Mouse (Mus musculus) intestine, embryonic 16.5 days (tissue): Measurements from ENCODE around the gene Entr1. TPM values are rescaled to one million over a fixed set of nuclear protein-coding genes. Genes with fewer than 3 reads are reported as not detected.

Experiments used
- ATAC-seq: fragments of 200-750 bp; cut with Nextera tagmentation; 2 replicates; pipeline ENCODE4 v1.8.0; 2017; ENCODE audit warnings: moderate TSS enrichment, moderate library complexity
- H3K27ac ChIP-seq: fragments of 300-500 bp; sonication (generic); 2 replicates; pipeline ENCODE4 v1.5.1; 2014; ENCODE audit warnings: mild to moderate bottlenecking, low read length
- H3K27me3 ChIP-seq: fragments of 300-500 bp; sonication (generic); replicated peaks from 2 replicates; pipeline ENCODE4 v1.6.1; 2014; ENCODE audit warnings: low read length, control low read depth, mixed read lengths; ENCODE audit not compliant: control insufficient read depth, insufficient read depth
- H3K36me3 ChIP-seq: fragments of 300-500 bp; sonication (generic); 2 replicates; pipeline ENCODE4 v1.6.1; 2014; ENCODE audit warnings: low read length, control low read depth; ENCODE audit not compliant: control insufficient read depth, insufficient read depth
- H3K4me1 ChIP-seq: fragments of 300-500 bp; sonication (generic); 2 replicates; pipeline ENCODE4 v1.6.1; 2014; ENCODE audit warnings: low read length, control low read depth, mixed read lengths; ENCODE audit not compliant: control insufficient read depth, insufficient read depth
- H3K4me2 ChIP-seq: fragments of 300-500 bp; sonication (generic); 2 replicates; pipeline ENCODE4 v1.6.1; 2014; ENCODE audit warnings: low read depth, low read length, control low read depth
- H3K4me3 ChIP-seq: fragments of 300-500 bp; sonication (generic); 2 replicates; pipeline ENCODE4 v1.5.1; 2014; ENCODE audit warnings: mild to moderate bottlenecking, low read length
- H3K9ac ChIP-seq: fragments of 300-500 bp; sonication (generic); 2 replicates; pipeline ENCODE4 v1.6.1; 2014; ENCODE audit warnings: low read depth, low read length
- H3K9me3 ChIP-seq: fragments of 300-500 bp; sonication (generic); 2 replicates; pipeline ENCODE4 v1.6.1; 2016; ENCODE audit warnings: low read length, control low read depth; ENCODE audit not compliant: control insufficient read depth
- WGBS: fragments of 180-500 bp; shearing (Covaris S2); extraction: QIAGEN DNeasy Blood & Tissue Kit; methylation state at CpG from one replicate; pipeline ENCODE4 v1.1.7; 2014; 5-methylcytosine and 5-hydroxymethylcytosine counted together
- polyA plus RNA-seq: library from polyadenylated mRNA; unstranded; fragments of >200 nt; fragmentation: Nextera tagmentation; extraction: Ambion mirVana; gene quantifications from 2 replicates; pipeline ENCODE4 v1.2.1, GENCODE M21; 2015

Entr1 gene
- polyA plus RNA-seq, 1 experiment from 2014 or later = 88.4 TPM

DNA sequence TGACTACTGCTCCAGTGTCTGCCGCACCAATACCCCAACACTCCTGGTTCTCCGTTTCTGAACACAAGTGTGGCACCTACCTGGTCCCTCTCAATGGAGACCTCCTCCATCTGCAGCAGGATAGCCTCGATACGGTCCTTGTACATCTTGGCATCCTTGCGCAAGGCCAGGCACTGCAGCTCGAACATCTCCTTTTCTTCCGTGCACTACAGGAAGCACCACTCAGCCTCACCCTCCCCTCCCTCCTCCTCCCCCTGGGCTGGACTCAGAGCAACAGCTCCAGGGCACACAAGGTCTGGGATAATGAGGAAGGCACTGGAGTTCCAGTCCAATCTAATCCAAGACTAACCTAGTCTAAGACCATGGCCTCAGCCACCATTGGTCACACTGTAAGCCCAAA, 32.4 kb downstream of the Entr1 start:
- no peak overlapping the region for H3K4me3 ChIP-seq
- no peak overlapping the region for H3K27ac ChIP-seq
- H3K4me2 ChIP-seq = no peak overlapping the region
- WGBS = 74% methylated on average over 7 of the region's 7 CpGs
- H3K36me3 ChIP-seq = no peaks in the 10 kb centered on the region
- H3K9me3 ChIP-seq = no peaks in the 10 kb centered on the region
- H3K27me3 ChIP-seq = no peaks in the 10 kb centered on the region
- no peak for ATAC-seq
- no peak overlapping the region for H3K9ac ChIP-seq
- H3K4me1 ChIP-seq = peaks cover 6% of the 10 kb centered on the region

DNA sequence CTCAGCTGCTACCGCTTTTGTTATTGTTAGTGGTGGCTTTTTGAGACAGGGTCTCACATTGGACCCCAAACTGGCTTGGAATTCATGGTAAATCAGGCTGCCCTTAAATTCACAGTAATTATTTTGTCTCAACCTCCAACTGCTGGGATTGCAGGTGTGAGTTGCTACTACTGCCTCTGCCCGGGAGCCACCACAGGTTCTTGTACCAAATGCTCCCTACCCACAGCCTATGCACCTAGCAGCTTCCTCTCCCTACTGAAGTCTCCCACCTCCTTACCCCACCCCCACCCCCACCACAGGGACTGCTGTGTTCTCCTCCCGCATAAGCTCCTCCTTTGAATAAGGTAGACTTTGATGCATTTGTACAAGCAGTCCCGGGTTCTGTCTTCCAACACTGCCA, 32.9 kb downstream of the Entr1 start:
- Histone ChIP-seq H3K27me3 (no peaks in the 10 kb centered on the region), H3K9ac (no peak overlapping the region), H3K36me3 (no peaks in the 10 kb centered on the region), H3K4me2 (no peak overlapping the region), H3K4me3 (no peak overlapping the region), H3K4me1 (peaks cover 7% of the 10 kb centered on the region), H3K9me3 (no peaks in the 10 kb centered on the region), H3K27ac (no peak overlapping the region)
- 83% methylated on average over 4 of the region's 4 CpGs for WGBS
- ATAC-seq = no peak

GRCm38 (mm10) chr2:26354401-26354800, 34.7 kb downstream of the Entr1 start:
- no peak overlapping the region for H3K4me2 ChIP-seq
- no peak overlapping the region for H3K27ac ChIP-seq
- no peak overlapping the region for H3K9ac ChIP-seq
- H3K4me3 ChIP-seq = no peak overlapping the region
- 93% methylated on average over 4 of the region's 4 CpGs for WGBS
- no peaks in the 10 kb centered on the region for H3K36me3 ChIP-seq
- H3K9me3 ChIP-seq = no peaks in the 10 kb centered on the region
- no peak for ATAC-seq
- peaks cover 11% of the 10 kb centered on the region for H3K4me1 ChIP-seq
- no peaks in the 10 kb centered on the region for H3K27me3 ChIP-seq

GRCm38 (mm10) chr2:26353066-26353980, 35.8 kb downstream of the Entr1 start:
- no peaks in the 10 kb centered on the region for H3K36me3 ChIP-seq
- WGBS = 89% methylated on average over 11 of the region's 11 CpGs
- H3K4me3 ChIP-seq = peak overlapping the region; percentile 83
- no peaks in the 10 kb centered on the region for H3K9me3 ChIP-seq
- peaks cover 15% of the 10 kb centered on the region for H3K4me1 ChIP-seq
- H3K4me2 ChIP-seq = peak overlapping the region; percentile 98
- peak overlapping the region; percentile 97 for H3K9ac ChIP-seq
- no peaks in the 10 kb centered on the region for H3K27me3 ChIP-seq
- H3K27ac ChIP-seq = no peak overlapping the region
- no peak for ATAC-seq

GRCm38 (mm10) chr2:26352291-26352910, 36.7 kb downstream of the Entr1 start:
- Histone ChIP-seq H3K36me3 (no peaks in the 10 kb centered on the region), H3K27me3 (no peaks in the 10 kb centered on the region), H3K27ac (peak overlapping the region; percentile 43; the same call in 1 of the 2 replicates), H3K4me3 (peak overlapping the region; percentile 83), H3K4me2 (peak overlapping the region; percentile 98), H3K4me1 (peaks cover 15% of the 10 kb centered on the region), H3K9me3 (no peaks in the 10 kb centered on the region), H3K9ac (peak overlapping the region; percentile 97)
- WGBS = 3% methylated on average over 36 of the region's 36 CpGs
- ATAC-seq = peak; percentile 50

DNA sequence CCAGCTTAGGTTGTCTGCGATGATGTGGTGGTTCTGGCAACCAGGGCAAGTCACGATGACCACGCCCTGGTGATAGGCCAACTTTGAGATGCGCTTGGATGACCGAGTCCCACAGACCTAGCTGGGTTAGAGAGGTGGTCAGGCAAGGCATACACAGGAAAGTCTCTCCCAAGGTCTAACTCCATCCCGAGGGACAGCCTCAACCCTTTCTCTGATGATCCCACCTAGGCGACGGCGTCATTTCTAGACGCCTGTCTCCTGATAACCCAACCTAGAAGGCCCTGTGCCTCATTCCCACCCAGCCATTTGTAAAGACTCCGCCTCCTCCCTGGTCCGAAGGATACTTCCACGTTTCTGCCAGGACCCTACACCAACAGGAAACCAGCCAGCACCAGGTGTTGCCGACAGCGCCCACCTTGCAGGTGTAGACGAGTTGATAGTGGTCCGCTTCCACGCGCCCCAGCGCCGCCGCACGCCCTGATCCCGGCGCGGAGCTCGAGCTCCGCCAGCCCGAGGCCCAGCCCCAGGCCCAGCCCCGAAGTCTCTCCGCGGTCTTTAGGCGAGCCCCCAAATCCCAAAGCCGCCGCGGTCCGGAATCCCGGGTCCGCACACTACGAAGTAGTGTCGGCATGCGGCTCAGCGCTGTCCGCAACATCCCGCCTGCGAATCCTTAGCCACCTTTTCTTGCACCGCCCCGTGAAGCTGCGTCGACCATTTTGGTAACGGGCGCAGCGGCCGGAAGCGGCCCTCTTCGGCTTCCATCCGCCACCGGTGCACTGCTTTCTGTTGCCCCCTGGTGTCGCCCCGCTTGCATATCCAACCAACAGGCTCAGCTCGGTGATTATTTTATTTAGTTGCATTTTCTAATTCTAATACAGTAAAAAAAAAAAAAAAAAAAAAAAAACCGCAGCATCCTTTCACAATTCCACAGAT, 37.5 kb downstream of the Entr1 start, which contains the start of gene Dnlz:
TSS of gene Dnlz (minus strand) at position 753 of the 933 bp plus-strand sequence.
- WGBS = 2% methylated on average over 62 of the region's 62 CpGs
- H3K9ac ChIP-seq = peak within 1 kb of the TSS; percentile 97
- H3K27ac ChIP-seq = peak within 1 kb of the TSS; percentile 86
- no peaks in the 10 kb centered on the region for H3K9me3 ChIP-seq
- peak; percentile 84 for ATAC-seq
- peak within 1 kb of the TSS; percentile 83 for H3K4me3 ChIP-seq
- H3K27me3 ChIP-seq = no peaks in the 10 kb centered on the region
- no peaks in the 10 kb centered on the region for H3K36me3 ChIP-seq
- H3K4me2 ChIP-seq = peak within 1 kb of the TSS; percentile 98
- H3K4me1 ChIP-seq = peaks cover 15% of the 10 kb centered on the region

DNA sequence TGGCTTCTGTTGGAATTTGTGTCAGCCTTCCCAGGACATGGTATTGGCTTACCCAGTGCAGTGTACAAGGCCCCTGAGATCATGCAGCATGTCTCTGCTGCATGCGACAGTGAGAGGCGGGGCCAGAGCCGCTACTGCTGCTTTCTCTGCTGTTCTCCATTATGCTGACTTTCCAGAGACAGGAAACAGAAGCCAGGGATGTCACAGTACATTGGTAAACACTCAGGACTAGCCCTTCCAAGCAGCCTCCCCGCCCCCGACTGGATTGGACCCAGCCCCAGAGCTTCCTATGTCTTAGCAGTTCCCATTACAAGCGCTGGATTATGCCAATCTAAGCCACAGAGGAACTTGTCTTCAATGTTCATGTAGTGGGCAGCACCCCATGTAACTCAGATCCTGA, 40.9 kb downstream of the Entr1 start:
- Histone ChIP-seq H3K9me3 (no peaks in the 10 kb centered on the region), H3K27ac (peak overlapping the region; percentile 40), H3K9ac (peak overlapping the region; percentile 8; the same call in 1 of the 2 replicates), H3K36me3 (no peaks in the 10 kb centered on the region), H3K4me2 (no peak overlapping the region), H3K4me1 (peaks cover 15% of the 10 kb centered on the region), H3K4me3 (no peak overlapping the region), H3K27me3 (no peaks in the 10 kb centered on the region)
- 37% methylated on average over 6 of the region's 6 CpGs for WGBS
- no peak for ATAC-seq

GRCm38 (mm10) chr2:26342609-26343490, 46.3 kb downstream of the Entr1 start:
- no peak overlapping the region for H3K4me3 ChIP-seq
- ATAC-seq = peak; percentile 19
- H3K27me3 ChIP-seq = no peaks in the 10 kb centered on the region
- H3K9me3 ChIP-seq = no peaks in the 10 kb centered on the region
- 0 out of 2 replicates have a peak overlapping the region, but pooled peaks have one; percentile 25 for H3K9ac ChIP-seq
- no peak overlapping the region for H3K4me2 ChIP-seq
- H3K27ac ChIP-seq = peak overlapping the region; percentile 55
- no peaks in the 10 kb centered on the region for H3K36me3 ChIP-seq
- 55% methylated on average over 11 of the region's 11 CpGs for WGBS
- peaks cover 11% of the 10 kb centered on the region for H3K4me1 ChIP-seq
